Comparison of ENCODE assay signal across 23 mouse cellular contexts in genomic region chr19:23369275-23369674, GRCm38 (mm10).
"Had no signal": no experiment of that assay in that cellular context is flagged by ENCODE, and none has a peak within 500 bp of the region (broad histone marks: within the 10 kb centered on the region; RNA-seq: fewer than 3 reads in every experiment).

No protein-coding gene starts in this region.

- H3K36me3 ChIP-seq: heart, embryonic 12.5 days; hindbrain, embryonic 10.5 days; hindbrain, embryonic 12.5 days; intestine, embryonic 15.5 days; limb, embryonic 10.5 days; limb, embryonic 12.5 days had no signal

- H3K27me3 ChIP-seq: heart, embryonic 12.5 days; intestine, embryonic 15.5 days; limb, embryonic 12.5 days had no signal

- H3K9me3 ChIP-seq: heart, embryonic 12.5 days; hindbrain, embryonic 10.5 days; hindbrain, embryonic 12.5 days; intestine, embryonic 15.5 days; limb, embryonic 10.5 days; limb, embryonic 12.5 days had no signal

- H3K27ac ChIP-seq: hindbrain, embryonic 10.5 days; hindbrain, embryonic 12.5 days; hindbrain, embryonic 14.5 days; intestine, embryonic 15.5 days; left cerebral cortex, adult 2 months; limb, embryonic 10.5 days; limb, embryonic 12.5 days had no signal

- DNase-seq: gastrocnemius, postnatal 14 days; gastrocnemius, postnatal 36 days; heart, adult 18-20 months; heart, postnatal 10 days; heart, postnatal 4 days; kidney, adult 18-20 months; kidney, adult 8-10 months; kidney, postnatal 10 days; kidney, postnatal 25 days; kidney, postnatal 4 days; liver had no signal

- H3K9ac ChIP-seq: heart, embryonic 12.5 days; hindbrain, embryonic 12.5 days; hindbrain, embryonic 14.5 days; intestine, embryonic 15.5 days; limb, embryonic 12.5 days had no signal

- ATAC-seq: hindbrain, embryonic 16.5 days; inflammation-experienced regulatory T-cells, adult 6 months; intestine, embryonic 15.5 days; intestine, postnatal 0 days had no signal

- H3K4me3 ChIP-seq: heart, embryonic 12.5 days; hindbrain, embryonic 10.5 days; hindbrain, embryonic 12.5 days; intestine, embryonic 15.5 days; layer of hippocampus, adult 2 months; left cerebral cortex, adult 2 months; limb, embryonic 10.5 days; limb, embryonic 12.5 days had no signal

- H3K4me1 ChIP-seq: heart, embryonic 12.5 days; hindbrain, embryonic 10.5 days; hindbrain, embryonic 12.5 days; intestine, embryonic 15.5 days; limb, embryonic 10.5 days; limb, embryonic 12.5 days had no signal
